19 mouse cellular contexts compared by ENCODE assay signal in genomic region chr19:10367802-10368201, GRCm38 (mm10). TPM values are rescaled to one million over a fixed set of nuclear protein-coding genes. Genes with fewer than 3 reads are reported as not detected.
DNase-seq lines count a peak whose midpoint lies in the region; ATAC-seq lines count a peak whose summit lies in the region.
"Had no signal": no experiment of that assay in that cellular context is flagged by ENCODE, and none has a peak within 500 bp of the region (broad histone marks: within the 10 kb centered on the region; RNA-seq: fewer than 3 reads in every experiment).

No protein-coding gene starts in this region.

- H3K4me2 ChIP-seq in midbrain, embryonic 16.5 days (ENCODE audit: low read length), result no peak overlapping the region
- H3K4me2 ChIP-seq: forebrain, embryonic 15.5 days; heart, embryonic 12.5 days; limb, embryonic 12.5 days; liver, embryonic 15.5 days; neural tube, embryonic 13.5 days had no signal

- intact Hi-C loops in left cerebral cortex, postnatal 25 days (cut with DNase I), result no loop called here

- H3K4me3 ChIP-seq in midbrain, embryonic 16.5 days (ENCODE audit: low read depth, low read length), result no peak overlapping the region
- H3K4me3 ChIP-seq: forebrain, embryonic 15.5 days; heart, embryonic 12.5 days; limb, embryonic 12.5 days; liver, embryonic 15.5 days; megakaryocyte, embryonic 14.5 days; neural tube, embryonic 13.5 days had no signal

- no peak overlapping the region for H3K27ac ChIP-seq in midbrain, embryonic 16.5 days (ENCODE audit: low read length)
- H3K27ac ChIP-seq: forebrain, embryonic 15.5 days; kidney, postnatal 0 days; limb, embryonic 12.5 days; liver, embryonic 15.5 days; neural tube, embryonic 13.5 days had no signal

- peak; percentile 79 for DNase-seq in right cerebral cortex, adult 18-20 months
- DNase-seq in right cerebral cortex, postnatal 4 days, result no peak
- peak; percentile 88 for DNase-seq in layer of hippocampus, adult 9-11 months
- DNase-seq in left cerebral cortex, postnatal 25 days (ENCODE audit: low spot score in 2 of 2), result peak; percentile 69 to 94
- DNase-seq in urinary bladder, postnatal 10 days (ENCODE audit: low spot score), result no peak
- no peak for DNase-seq in cerebellum, postnatal 25 days
- DNase-seq: cerebellum, adult 8-10 months; gastrocnemius, postnatal 36 days; heart, postnatal 4 days; lung, postnatal 10 days; thymus, adult 2 months had no signal

- H3K4me1 ChIP-seq in midbrain, embryonic 16.5 days (ENCODE audit: control insufficient read depth, insufficient read depth, low read length), result no peaks in the 10 kb centered on the region
- H3K4me1 ChIP-seq: forebrain, embryonic 15.5 days; heart, embryonic 12.5 days; limb, embryonic 12.5 days; liver, embryonic 15.5 days; megakaryocyte, embryonic 14.5 days had no signal

- H3K27me3 ChIP-seq in midbrain, embryonic 16.5 days (ENCODE audit: control insufficient read depth, insufficient read depth, low read depth, low read length), result no peaks in the 10 kb centered on the region
- H3K27me3 ChIP-seq: forebrain, embryonic 15.5 days; liver, embryonic 15.5 days; neural tube, embryonic 13.5 days had no signal

- H3K36me3 ChIP-seq in midbrain, embryonic 16.5 days (ENCODE audit: control insufficient read depth, insufficient read depth, low read length), result no peaks in the 10 kb centered on the region
- H3K36me3 ChIP-seq: forebrain, embryonic 15.5 days; heart, embryonic 12.5 days; limb, embryonic 12.5 days; liver, embryonic 15.5 days; neural tube, embryonic 13.5 days had no signal

- H3K9me3 ChIP-seq in midbrain, embryonic 16.5 days (replicated peaks; ENCODE audit: control insufficient read depth, low read length, poor library complexity, severe bottlenecking), result no peaks in the 10 kb centered on the region
- H3K9me3 ChIP-seq: forebrain, embryonic 15.5 days; heart, embryonic 12.5 days; limb, embryonic 12.5 days; liver, embryonic 15.5 days; megakaryocyte, embryonic 14.5 days; neural tube, embryonic 13.5 days had no signal

- 91% methylated on average over 7 of the region's 7 CpGs for WGBS in midbrain, embryonic 16.5 days

- no peak overlapping the region for H3K9ac ChIP-seq in midbrain, embryonic 16.5 days (ENCODE audit: low read depth, low read length)
- H3K9ac ChIP-seq: forebrain, embryonic 15.5 days; heart, embryonic 12.5 days; limb, embryonic 12.5 days; liver, embryonic 15.5 days; neural tube, embryonic 13.5 days had no signal

- ATAC-seq in midbrain, embryonic 16.5 days, result no peak
- ATAC-seq: forebrain, embryonic 15.5 days had no signal

RNA-seq across cellular contexts. Expression of gene Syt7, which starts 21.1 kb away (rescaled TPM):
- 100 to 1,000 TPM; 309 to 332 TPM for total RNA-seq in left cerebral cortex, postnatal 25 days (2021)
- 13.6 and 15.5 TPM in 2 replicates for polyA plus RNA-seq in midbrain, embryonic 16.5 days (2015; fragmentation: Nextera tagmentation; extraction: Ambion mirVana)

Comparison
In these comparisons a context has a peak if more than half of its experiments do, and no peak if none do; other contexts are left out.
1. DNase-seq: peak in right cerebral cortex, adult 18-20 months (single experiment), layer of hippocampus, adult 9-11 months (single experiment) and left cerebral cortex, postnatal 25 days (2 of 2); none in right cerebral cortex, postnatal 4 days (single experiment), urinary bladder, postnatal 10 days (single experiment) and cerebellum, postnatal 25 days (0 of 2).